Mouse (Mus musculus) kidney, adult 2 months (tissue): ENCODE data around the gene Hmga2.

Experiments used
- CTCF ChIP-seq: fragments of 200-500 bp; conservative IDR thresholded peaks from 2 replicates; pipeline ENCODE4 v1.5.1; 2011; ENCODE audit warnings: low read depth, mild to moderate bottlenecking, control low read depth, low read length, moderate library complexity, mixed read lengths; ENCODE audit not compliant: insufficient read depth, insufficient read length
- POLR2A ChIP-seq: fragments of 200-500 bp; IDR thresholded peaks from one replicate; pipeline ENCODE4 v1.6.1; 2011; ENCODE audit warnings: low read depth, low read length, control low read depth

DNA sequence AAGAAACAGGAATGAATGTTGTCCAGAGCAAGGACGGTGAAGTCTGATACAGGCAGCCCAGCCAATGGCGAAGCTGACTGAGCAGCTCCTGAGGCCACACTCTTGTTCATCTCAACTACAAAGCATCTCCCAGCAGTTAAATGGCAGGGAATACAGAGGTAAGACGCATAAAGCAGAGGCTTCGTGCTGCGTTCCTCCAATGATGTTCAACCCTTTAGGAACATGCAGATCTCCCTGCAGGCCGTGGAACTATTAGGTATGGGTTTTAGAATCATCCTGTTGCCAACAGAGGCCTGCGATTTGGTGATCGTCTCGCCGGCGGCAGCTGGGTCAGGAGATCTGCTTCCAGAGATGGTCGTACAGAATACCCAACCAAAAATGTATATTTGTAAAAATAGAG, 59.6 kb downstream of the Hmga2 start:
- TF ChIP-seq POLR2A: no peak
- no peak for TF ChIP-seq CTCF
